Mouse (Mus musculus) central nervous system, embryonic 11.5 days (tissue): ENCODE results near the gene Tnp2. TPM values are rescaled to one million over a fixed set of nuclear protein-coding genes. Genes with fewer than 3 reads are reported as not detected.

Experiments
- polyA plus RNA-seq: library from polyadenylated mRNA; depleted of rRNA; stranded (reverse); fragments of >200 nt; gene quantifications from 2 replicates; pipeline ENCODE4 v1.2.3, GENCODE M21; 2012; rRNA removed

Gene Tnp2
- polyA plus RNA-seq: not detected in 2 replicates

DNA sequence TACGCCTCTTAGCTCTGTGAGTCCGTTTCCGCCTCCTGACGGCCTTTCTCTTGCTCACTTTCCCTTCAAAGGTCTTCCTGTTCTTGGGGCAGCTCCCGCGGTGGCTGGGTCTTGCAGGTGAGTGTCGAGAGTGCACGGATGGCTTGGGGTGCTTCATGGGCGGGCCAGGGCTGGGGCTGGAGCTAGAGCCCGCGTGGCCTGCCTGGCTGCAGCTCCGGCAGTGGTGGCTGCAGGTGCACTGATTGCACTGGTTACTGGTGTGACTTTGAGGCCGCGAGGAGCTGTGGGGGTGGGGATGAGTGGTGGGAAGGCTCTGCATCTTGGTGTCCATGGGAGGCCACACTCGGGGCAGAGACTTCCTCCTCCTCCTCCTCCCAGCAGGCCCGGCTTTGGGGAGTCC, at the start of gene Tnp2:
Gene Tnp2, minus strand, starts transcription at position 390 of the 400 bp plus-strand sequence.

DNA sequence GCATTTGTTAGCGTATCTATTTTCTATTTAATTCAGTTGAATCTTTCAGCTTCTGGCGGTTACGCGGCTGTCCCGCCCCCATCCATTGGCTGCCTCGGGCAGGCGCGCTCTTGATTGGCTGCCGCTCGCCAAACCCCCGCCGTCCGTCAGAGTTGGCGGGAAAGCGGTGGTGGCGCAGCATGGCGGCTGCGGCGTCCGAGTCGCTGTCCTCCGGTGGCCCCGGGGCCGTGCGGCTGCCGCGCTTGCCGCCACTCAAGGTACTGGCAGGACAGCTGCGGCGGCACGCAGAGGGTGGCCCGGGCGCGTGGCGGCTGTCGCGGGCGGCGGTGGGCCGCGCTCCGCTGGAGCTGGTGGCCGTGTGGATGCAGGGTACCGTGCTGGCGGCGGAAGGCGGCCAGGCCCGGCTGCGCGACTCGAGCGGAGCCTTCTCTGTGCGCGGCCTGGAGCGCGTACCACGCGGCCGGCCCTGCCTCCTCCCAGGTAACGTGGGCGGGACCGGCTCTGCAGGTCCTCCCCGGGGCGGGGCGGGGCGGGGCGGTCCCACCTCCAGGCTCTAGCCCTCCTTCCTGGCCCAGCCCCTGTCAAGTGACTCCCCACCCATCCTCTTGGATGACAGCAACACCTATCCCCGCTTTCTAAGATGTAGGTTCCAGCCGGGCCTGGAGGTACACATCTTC, 46.6 kb upstream of the Tnp2 start, which contains the start of gene Rmi2:
Gene Rmi2, plus strand, starts transcription at position 149 of the 677 bp plus-strand sequence.

DNA sequence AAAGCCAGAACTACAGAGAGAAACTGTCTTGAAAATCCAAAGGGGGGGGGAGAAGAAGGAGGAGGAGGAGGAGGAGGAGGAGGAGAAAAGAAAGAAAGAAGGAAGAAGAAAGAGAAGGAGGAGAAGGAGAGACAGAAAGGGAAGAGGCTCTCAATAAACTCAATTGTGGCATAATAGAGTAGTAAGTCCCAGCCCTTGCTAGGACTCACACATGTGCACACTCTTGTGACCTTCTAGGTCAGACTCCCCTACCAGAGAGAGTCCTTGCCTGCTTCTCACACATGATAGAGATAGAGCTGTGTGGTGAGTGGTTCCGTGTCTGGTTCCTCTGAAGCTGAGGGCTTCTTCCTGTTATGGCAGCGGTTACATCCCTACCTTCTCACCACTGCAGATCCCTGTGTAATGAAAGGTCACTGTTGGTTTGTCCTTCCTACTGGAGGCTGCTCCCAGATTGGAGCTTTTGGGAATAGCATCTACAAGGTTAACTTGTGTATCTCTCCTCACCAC, 24.5 kb upstream of the Tnp2 start, which contains the start of gene Gm11172:
Gene Gm11172, plus strand, starts transcription at position 51 of the 507 bp plus-strand sequence.

DNA sequence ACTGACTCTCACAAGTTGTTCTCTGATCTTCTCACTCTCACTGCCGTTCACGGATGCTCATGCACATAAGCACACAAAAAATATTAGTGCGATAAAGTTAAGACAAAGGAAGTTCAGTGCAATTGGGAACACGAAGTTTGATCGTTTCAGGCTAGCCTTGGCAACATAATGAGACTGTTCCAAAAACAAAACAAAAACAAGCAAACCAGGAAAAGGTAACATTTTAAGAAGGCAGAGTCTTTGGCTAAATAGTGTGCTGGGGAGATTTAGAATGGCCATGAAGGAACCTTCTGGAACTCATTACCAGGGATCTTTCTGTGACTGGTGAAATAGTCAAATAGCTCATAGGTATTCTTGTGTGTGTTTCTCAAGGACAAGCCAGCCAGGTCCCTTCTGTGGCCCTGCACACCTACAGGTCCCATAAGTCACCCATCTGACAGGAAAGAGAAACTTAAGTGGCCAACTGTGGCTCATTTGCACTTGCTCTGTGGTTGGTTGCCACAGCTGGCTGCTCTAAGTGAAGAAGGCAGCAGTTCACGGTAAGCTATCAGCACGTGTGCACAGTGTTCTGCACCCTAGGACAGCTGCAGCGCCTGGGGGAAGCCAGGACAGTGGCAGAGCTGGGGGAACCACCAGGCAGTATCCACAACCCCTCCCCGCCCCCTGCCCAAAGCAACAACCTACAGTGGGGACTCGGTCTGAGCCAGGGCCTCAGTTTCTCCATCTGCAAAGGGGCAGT, 17.5 kb upstream of the Tnp2 start, which contains the start of gene Prm1:
Gene Prm1, minus strand, starts transcription at position 51 of the 739 bp plus-strand sequence.

DNA sequence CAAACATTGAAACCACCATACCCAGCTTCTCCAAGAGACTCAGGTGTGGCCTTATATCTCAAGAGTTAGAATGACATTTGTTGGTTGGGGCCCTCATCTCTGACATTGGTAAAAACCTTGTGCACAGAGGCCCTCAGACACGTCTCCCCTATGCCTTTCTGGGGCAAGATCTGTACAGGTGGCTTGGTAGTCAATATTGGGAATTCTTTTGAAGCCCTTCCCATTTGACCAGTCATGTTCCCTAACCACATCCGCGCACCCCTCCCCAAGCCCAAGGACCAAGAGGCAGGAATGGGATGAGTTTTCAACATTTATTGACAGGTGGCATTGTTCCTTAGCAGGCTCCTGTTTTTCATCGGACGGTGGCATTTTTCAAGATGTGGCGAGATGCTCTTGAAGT, 7.6 kb upstream of the Tnp2 start, which contains the start of gene Prm2:
Gene Prm2, minus strand, starts transcription at position 101 of the 400 bp plus-strand sequence.

DNA sequence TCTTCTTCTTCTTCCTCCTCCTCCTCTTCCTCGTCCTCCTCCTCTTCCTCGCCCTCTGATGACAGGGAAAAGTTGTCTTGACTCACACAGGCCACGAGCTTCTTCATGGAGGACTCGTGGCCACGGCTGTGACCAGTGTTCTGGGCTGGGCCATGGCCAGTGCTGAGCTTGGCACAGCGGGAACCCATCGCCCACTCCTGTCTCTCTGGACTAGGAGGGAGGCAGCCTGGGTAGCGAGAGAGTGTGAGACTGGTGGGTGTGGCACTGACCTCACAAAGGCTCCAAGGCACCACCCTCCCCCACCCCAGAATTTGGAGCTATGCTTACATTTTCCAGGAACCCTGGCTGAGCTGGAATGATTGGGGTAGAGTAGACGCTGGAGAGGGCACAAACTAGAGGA, 2.2 kb upstream of the Tnp2 start, which contains the start of gene Prm3:
Gene Prm3, minus strand, starts transcription at position 213 of the 400 bp plus-strand sequence.

DNA sequence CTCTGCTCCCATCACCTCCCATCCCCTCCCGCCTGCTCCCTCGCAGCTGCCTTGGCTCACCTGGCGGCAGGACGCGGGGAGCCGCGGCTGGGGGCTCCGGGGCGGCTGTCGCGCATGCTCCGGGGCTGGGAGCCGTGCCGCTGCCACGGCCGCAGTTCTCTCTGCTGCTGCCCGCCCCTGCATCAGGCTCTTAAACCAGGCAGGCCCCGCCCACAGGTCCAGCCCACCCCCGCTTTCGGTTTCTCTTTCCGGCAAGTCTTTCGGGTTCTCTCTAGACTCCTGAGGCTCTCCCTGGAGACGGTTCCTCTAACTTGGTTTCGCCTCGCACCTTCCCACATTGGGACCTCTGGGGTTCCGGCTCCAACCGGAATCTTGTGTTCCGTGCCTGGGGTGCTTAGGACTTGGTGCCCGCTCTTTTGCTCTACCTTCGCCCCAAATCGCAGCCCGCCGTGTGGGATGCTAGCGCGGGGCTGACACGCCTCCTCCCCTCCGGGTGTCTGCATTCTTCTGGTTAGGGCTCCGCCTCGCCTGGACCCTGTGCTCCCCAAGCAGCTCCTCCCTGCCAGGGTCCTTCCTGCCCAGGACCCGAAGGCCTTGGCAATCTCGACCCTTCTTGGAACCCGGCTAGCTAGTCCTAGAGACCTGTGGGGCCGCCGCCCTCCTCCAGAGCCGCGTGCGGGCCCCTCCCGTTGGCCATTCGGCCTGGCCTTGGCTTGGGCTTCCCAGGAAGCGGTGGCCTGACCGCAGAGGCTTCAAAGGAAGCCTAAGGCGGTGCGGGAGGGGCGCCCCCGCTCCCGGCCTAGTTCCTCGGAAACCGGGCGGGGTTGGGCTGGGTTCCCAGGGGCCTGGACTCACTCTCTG, 2.9 kb downstream of the Tnp2 start, which contains the start of gene Socs1:
Gene Socs1, minus strand, starts transcription at position 166 of the 861 bp plus-strand sequence.

Other genes starting within 250 kb of the Tnp2 start
- gene Dexi, start 245.6 kb downstream of the Tnp2 start, polyA plus RNA-seq: 29.3 and 31.9 TPM in 2 replicates
- 15.2 and 15.7 TPM in 2 replicates for gene Clec16a, start 243.3 kb downstream of the Tnp2 start, polyA plus RNA-seq
- gene Socs1, start 3.1 kb downstream of the Tnp2 start, polyA plus RNA-seq: 1.6 and 2.4 TPM in 2 replicates
- gene Prm3, start 2.3 kb upstream of the Tnp2 start, polyA plus RNA-seq: not detected in 2 replicates
- gene Prm2, start 7.5 kb upstream of the Tnp2 start, polyA plus RNA-seq: not detected in 2 replicates
- not detected in 2 replicates for gene Prm1, start 17.2 kb upstream of the Tnp2 start, polyA plus RNA-seq
- gene Gm11172, start 24.3 kb upstream of the Tnp2 start, polyA plus RNA-seq: not detected in 2 replicates
- gene Rmi2, start 46.4 kb upstream of the Tnp2 start, polyA plus RNA-seq: 7.0 and 7.5 TPM in 2 replicates